Mouse (Mus musculus) gastrocnemius, adult 8-10 months (tissue): Measurements from ENCODE around the gene Vps37b. TPM values are rescaled to one million over a fixed set of nuclear protein-coding genes. Genes with fewer than 3 reads are reported as not detected.

ENCODE experiments used
- DNase-seq, 2 experiments: peaks; one replicate each; pipeline ENCODE4 v3.0.0; 2022; ENCODE audit warnings: low spot score in 2 of 2
- total RNA-seq, 4 experiments: library from RNA; stranded (reverse); gene quantifications; 2 replicates each; pipeline ENCODE4 v1.2.4; 2022

The Vps37b gene
- total RNA-seq, 4 experiments from 2014 or later: 4.6 to 6.2 (median 5.1) TPM

DNA sequence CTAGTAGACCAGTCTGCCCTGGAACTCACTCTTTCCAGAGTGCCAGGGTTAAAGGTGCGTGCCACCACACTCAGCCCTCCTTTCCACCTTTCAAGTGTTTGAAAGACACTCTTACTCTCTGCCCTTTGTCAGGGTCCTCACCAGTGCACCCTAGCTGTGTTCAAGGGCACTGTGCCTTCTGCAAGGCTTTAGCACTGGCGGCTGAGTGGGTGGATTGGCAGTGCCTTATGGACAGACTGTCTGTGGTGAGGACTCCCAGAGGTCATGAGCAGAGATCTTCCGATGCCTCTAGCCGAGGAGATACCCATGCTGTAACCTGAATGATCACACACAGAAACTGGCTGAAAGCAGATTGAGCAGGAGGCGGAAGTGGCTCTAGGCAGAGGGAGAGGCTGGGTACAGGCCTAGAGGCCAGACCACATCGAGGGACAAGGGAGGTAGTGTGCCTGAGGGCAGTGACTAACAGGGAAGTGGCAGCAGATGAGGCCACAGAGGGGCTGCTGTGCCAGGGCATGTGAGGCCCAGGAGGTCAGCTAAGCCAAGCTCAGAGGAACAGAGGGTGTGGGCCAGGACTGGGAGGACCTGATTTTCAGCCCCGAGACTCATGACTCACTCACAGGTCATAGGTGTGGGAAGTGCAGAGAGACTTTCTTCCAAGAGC, 14.8 kb upstream of the Vps37b start:
- DNase-seq: no peak

DNA sequence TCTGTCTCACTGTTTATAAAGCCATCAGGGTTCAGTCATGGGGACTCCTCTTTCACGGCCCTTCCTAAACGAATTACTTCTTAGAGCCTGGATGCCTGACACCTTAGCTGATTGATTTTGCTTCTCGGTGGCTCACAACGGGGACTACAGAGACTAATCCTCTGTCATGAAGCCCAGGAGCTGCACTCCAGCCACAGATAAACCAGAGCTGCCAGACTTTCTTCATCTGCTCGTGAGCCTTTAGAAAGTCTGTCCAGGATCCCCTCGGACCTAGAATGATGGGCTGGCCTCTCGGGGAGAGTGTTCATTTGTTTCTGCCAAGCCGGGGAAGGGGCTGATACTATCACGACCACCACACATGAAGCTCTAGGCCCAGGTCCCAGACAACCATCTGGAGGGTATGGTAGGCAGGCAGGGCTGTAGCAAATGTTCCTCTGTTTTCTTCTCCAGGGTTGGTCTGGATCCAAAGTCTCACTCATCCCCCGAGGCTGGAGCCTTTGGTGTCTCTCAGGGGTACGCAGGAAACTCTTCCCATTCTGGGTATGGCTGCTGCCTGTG, 13.5 kb upstream of the Vps37b start:
- DNase-seq: no peak

DNA sequence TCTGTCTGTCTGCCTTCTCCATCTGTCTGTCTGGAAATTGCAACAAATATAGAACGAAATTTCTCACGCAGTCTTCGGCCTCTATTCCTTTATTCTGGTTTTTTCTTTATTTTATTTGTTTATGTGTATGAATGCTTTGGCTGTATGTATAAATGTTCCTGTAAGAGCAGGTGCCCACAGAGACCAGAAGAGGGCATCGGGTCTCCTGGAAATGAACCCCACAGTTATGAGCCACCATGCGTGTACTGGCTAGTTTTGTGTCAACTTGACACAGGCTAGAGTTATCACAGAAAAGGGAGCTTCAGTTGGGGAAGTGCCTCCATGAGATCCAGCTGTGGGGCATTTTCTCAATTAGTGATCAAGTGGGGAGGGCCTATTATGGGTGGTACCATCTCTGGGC, 11.9 kb upstream of the Vps37b start:
- no peak for DNase-seq

DNA sequence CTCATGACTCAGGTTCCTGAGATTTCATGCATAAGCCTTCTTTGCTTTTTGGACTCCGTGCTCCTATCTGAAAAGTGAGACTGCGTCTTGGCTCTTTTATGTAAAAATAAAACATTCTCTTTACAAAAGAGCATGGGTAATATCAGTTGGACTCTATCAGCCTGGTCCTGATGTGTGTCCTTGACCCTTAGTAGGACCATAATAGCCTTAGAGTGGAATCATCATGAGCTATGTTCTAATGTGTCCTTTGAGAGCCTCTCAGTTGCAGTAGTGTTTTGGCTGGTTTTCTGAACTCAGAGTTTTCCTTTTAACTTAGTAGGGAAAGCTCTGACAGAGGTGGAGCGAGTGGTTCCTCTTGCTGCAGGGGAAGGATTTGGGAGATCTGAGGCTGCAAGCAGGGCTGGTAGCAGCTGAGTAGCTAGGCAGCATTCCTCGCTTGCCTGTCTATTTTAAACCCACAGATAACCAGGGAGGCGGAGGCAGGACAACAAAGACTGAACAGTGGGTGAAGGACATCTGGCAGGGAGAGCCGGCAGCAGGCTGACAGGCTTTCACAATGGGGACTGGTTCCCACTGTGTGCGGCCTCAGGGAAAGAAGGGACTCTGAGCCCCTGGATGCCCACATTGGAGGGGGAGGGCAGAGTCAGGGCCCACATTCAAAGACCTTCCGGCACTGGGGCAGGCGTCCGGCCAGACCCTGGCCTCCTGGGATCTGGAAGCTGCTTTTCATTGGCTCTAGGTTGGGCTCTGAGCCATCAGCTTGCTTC, 11.3 kb upstream of the Vps37b start:
- DNase-seq: no peak

DNA sequence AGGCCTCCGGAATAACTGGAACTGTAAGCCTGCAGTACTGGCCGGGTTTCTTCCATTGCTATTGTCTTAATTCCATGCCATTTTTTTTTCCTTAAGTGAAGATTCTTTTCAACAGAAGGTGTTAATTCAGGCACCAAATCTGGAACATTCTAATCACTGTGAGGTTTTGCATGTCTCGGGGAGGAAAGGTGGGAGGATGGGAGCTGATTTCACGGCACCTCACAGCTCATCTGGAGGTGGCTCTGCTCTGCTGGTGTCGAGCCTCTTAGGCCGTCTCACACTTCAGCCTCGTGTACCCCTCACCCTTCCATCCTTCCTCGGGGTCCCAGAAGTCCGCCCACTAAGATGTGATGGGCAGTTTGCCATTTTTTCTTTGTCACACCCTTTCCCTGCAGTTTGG, 9.0 kb upstream of the Vps37b start:
- DNase-seq: no peak

DNA sequence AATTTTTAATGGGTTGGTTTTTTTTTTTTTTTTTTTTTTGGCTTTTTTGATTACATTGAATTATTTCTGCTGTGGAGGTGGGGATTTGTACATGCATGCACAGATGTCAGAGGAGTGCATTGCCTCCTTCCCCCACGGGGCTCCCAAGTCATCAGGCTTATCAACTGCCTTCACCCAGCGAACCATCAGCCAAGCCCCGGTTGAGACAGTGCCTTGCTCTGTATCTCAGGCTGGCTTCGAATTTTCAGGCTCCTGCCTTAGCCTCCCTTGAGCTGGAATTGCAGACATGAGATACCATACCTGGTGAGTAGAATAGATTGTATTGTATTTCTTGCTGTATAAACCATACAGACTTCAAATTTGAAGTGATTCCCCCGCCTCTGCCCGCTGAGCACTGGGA, 7.5 kb upstream of the Vps37b start:
- DNase-seq: no peak

DNA sequence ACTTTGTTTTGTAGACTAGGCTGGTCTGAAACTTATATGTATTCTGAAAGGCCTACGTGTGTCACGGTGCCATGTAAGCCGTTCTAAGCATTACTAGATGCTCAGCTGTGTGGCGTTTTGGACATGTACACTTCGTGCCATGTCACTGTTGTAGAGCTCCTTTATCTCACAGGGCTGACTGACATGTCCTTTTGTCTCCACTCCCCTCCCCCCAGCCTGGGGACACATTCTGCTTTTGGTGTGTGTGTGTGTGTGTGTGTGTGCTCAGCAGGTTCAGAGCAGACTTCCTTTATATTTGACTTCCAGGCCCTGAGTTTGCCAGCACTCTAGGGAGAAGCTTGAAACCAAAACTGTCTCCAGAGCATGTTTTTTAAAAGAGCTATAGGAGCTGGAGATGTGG, 4.8 kb upstream of the Vps37b start:
- no peak for DNase-seq

DNA sequence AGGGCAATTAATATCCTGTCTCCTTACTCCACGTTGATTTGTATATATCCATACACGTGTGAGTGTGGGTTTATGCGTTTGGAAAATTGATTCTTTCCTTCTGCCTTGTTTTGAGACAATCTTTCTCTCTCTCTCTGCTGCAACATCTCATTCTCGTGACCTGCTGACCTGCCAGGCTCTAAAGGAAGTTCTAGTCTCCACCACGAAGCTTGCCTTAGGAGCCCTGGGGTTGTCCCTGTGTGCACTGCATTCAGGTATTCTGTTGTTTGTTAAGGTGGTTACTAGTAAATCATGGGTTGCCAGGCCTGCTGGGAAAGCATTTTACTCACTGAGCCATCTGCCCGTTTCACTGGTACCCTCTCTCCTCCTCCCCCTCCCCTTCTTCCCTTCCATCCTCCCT, 4.3 kb upstream of the Vps37b start:
- no peak for DNase-seq

DNA sequence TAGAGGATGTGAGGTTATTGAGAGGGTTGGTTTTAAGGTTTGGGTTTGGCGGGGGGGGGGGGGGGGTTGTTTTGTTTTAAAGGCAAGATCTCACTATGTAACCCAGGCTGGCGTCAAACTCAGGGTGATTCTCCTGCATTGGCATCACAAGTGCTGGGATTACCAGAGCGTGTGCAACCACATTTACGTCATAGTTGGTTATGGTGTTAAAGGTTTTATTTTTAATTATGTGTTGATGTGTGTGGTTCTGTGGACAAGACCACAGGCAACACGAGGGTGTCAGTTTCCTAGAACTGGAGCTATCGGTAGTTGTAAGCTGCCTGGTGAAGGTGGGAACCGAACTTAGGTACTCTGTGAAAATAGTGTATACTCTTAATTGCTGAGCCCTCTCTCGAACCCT, 3.7 kb upstream of the Vps37b start:
- no peak for DNase-seq

DNA sequence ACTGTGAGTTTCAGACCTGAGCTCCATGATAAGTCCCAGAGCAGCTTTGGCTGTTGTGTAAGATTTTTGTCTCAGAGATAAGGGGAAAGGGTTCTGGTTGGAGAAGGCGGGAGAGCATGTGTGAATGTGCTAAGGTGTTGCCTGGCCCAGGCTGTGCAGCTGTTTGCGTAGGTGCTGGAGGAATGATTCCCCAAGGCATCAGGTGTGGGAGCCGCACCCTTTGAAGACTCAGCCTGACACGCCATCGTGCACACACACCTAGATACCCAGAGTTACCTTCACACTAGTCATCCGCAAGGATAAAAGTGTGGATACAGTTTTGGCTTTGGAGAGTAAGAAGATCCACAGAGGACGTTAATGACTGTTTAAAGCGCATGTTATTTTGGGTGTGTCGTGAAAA, 3.3 kb upstream of the Vps37b start:
- no peak for DNase-seq

DNA sequence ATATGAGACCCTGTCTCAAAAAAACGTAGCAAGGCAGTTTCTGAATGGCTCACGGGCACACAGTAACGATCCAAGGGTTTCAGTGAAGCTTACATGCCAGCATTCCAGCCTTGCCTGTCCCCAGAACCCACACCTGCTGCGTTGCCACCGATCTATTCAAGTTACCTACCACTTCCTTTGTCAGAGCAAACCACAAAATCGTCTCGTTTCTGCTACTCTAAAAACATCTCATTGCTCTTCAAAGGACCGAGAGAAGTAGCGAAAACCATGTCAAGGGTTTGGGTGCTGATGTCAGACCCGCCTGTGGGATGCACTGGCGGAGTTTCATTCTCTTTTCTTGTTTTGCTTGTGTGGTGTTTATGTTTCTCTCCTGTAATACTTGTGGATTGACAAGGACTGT, 2.4 kb upstream of the Vps37b start:
- DNase-seq: no peak

DNA sequence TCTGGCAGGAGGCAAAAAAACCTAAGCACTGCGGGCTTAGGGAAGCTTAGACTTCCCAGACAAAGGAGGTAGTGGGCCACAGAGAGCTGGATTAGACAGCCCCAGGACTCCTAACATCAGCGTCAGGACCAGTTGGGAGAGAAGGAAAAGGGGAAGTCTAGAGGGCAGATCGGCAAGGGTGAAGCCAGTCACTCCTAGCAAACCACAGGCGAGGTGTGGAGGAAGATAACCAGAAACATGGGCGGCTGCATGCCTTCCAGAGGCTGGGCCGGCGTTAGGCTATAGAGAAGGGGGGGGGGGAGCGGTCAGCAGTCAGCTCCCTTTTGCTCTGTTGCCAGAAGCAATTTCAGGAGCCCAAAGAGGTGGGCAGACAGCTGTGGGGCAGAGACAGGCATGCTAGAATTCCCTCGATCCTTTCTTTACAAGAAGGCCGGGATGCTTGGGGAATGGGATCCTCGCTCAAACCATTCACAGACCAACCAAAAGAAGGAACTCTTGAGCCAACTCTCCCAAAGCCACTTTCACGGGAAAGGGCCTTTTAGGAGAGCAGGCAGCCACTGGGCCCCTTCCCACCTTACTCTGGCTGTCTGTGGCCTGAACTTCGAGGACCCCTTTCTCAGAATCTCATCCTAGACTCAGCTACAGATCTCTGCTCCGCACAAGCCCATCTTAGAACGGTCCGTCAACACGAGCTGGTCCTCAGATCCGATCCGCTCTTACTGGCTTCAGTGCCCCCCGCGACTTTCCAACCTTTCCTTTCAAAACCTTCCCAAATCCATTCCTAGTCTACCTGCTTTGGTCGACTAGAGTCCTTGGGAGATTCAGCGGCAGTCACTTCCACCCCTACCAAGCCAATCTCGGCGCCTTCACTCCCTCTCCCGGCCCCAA, 758 bp downstream of the Vps37b start:
- no peak for DNase-seq

DNA sequence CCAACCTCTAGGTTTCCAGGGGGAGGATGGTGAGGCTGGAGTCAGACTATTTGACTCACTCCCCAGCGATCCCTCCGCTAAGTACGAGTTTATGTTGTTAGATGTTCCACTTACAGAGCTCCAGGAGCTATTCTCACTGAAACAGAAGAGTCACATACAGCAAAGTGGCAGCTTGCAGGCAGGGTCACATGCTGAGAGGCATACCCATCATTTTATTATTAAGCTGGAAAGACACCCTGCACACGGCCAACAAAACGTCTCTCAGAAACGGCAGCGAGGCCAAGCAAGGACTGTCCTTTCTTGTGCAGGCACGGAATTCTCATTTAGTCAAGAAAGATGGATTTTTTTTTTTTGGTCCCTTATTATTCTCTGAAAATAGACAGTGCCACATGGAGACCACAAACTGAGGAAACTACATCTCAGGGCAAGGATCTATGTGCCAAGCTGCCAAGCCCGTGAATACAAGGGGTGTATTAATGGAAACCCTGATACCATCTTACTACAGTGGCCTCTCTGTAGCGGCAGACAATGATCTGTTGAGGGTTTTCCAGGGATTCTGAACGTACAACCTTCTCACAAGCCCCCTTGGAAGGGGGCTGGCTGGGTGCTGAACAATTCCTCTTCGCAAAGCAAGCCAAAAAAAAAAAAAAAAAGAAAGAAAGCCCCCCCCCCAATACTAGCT, 1.5 kb downstream of the Vps37b start:
- no peak for DNase-seq

DNA sequence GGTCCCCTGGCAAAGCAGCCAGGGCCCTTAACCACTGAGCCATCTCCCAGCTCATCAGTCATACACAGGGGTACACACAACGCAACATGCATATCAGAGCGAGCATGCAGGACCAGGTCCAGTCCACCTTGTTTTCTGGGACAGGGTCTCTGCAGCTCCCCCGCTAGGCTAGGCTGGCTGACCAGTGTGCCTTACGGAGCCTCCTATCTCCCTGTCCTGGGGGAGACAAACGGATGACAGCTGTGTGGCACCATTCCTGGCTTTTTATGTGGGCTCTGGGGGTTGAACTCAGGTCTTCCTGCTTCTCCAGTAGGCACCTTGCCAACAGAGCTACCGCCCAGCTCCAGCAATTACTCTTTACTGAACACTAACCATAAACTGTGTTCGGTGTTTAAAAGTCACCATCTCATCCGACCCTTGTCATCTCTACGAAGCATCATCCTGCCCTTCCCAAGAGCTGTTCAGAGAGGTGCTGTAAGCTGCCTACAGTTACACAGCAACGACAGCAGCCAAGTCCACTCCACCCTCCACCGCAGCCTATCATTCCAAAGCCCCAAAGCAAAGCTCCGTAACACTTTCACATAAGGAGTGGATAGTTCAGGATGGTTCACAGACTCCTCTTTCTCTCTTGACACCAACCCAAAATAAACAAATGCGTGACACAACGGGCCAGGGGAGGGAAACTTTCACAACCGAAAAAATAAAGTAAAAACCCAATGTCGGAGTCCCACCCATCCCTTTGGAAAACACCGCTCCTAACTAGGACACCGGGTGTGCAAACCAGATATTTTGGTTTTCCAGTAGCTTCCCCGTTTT, 2.6 kb downstream of the Vps37b start:
- no peak for DNase-seq

DNA sequence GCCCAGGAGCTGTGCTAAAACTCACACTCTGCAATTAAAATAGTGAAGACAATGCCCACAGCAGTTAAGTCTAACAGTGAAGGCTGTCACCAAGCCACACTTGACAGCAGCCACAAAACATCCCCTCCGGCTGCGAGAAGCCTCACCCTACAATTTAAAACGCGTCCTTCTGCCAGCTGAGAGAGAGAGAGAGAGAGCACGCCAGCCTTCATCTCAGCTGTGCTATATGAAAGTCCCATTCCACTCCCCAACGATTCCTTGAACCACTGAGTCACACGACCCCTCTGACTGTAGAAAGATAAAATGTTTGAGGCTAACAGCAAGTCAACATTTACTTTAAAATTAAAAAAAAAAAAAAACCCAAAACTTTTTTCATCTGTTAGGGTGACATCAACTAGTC, 3.4 kb downstream of the Vps37b start:
- DNase-seq: no peak

DNA sequence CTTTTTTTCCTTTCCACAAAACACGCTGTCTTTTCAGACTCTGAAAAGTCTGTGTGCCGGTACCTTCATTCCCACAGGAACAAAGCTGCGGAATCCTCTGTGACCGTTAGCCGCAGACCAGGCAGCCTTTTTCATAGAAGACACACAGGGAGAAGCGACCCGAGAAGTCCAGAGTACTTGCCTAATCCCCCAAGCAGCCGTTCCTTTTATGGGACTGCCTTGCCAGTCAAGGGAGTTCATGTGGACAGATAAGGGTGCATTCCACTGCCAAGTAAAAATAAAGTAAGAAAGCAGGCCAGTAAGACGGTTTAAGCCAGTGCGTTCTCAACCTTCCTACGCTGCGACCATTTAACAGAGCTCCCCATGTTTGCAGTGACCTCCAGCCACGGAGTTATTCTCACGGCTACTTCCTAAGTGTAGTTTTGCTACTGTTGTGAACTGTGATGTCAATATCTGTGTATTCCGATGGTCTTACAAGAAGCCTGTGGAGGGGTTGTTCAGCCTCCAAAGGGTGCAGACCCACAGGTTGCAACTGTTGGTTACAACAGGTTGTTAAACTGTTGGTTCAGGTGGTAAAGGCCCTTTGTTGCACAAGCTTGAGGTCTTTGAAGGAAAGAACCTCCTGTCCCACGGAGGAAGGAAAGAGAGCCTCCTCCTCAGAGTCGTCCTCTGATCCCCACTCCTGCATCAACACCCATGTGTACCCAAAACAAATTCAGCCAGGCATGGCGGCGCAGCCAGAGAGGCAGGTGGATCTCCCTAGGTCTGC, 4.2 kb downstream of the Vps37b start:
- DNase-seq: no peak

DNA sequence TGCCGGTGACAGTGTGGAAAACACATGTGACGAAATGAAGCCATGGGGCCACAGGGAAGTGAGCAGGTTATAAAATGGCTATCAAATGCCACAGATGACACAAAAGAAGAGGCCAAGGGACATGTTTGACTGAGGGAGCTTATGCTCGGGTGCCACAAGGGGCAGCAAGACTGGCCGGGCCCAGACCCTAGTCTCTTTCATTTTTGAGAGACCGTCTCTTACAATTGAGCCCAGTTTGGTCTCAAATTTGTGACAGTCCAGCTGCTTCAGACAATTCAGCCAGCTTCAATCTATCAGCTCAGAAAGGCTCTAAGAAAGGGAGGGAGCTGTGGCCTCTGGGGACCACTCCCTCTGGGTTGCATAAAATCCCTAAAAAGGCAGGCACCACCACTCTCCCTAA, 5.5 kb downstream of the Vps37b start:
- no peak for DNase-seq

DNA sequence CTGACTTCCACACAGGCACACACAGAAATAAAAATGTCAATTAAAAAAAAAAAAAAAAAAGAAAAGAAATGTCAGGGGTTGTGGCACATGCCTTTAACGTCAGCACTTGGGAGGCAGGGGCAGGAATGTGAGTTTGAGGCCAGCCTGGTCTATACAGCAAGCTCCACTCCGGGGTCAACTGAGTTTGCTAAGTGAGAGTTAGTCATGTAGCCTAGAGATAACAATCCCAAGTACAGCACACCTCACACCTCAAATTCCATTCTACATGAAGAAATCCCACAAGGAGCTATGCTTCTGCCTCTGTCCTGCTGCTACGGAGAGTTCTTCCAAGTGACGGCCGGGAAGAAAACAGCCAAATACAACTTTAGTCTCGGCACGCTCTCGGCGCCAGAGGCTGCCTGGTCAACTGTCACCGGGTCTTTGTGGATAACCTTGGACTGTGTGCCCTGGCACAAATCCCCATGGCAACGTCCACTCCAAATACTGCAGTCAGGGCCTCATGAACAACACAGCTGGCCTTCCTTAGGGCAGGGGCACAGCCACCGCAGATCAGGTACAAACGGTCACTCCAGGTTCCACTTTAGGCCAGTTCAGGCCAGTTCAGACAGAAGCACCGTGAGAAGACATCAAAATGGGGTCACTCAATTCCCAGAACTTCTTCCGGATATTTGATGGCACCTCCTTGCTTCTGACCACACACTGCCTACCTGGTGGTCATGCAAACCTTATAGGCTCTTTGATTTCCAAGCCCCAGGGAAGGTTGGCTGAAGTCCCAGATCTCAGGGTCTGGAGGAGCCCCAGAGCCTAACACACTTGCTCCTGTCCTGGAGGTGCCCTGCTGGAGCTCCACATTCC, 6.3 kb downstream of the Vps37b start:
- DNase-seq: no peak

DNA sequence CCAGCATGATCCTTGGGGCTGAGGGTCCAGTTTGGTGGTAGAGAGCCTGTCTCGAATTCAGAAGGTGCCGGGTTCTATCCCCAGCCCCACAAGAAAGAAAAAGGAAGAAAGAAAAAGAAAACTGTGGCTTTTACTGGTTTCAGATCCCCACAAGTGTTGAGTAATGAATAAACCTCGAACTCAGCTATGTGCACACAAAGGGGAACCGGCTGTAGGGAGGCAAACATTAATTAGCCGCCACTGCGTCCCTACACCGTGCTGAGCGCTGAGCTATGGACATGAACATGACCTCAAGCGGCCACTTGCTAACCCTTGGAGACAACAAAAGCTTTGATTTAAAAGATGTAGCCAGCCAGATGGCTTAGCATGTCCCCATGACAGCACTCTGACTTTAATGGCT, 6.9 kb downstream of the Vps37b start:
- DNase-seq: no peak
